Mouse (Mus musculus): ENCODE data around the gene Rsad2. TPM values are rescaled to one million over a fixed set of nuclear protein-coding genes. Genes with fewer than 3 reads are reported as not detected.
"Not testable (repeated sequence)": the region's sequence is repeated elsewhere in the genome, so short reads cannot be mapped to it uniquely, and the experiment has no call there.

Rsad2 gene
- under 1 TPM; 0.37 to 0.48 TPM for total RNA-seq (2021)
- long read RNA-seq, experiment 1 = 0 reads
- long read RNA-seq, experiment 2, partial matches to known transcripts = 0 of 1 reads
- long read RNA-seq, experiment 2, other reads (novel, unspliced or antisense) = 0 of 1 reads

DNA sequence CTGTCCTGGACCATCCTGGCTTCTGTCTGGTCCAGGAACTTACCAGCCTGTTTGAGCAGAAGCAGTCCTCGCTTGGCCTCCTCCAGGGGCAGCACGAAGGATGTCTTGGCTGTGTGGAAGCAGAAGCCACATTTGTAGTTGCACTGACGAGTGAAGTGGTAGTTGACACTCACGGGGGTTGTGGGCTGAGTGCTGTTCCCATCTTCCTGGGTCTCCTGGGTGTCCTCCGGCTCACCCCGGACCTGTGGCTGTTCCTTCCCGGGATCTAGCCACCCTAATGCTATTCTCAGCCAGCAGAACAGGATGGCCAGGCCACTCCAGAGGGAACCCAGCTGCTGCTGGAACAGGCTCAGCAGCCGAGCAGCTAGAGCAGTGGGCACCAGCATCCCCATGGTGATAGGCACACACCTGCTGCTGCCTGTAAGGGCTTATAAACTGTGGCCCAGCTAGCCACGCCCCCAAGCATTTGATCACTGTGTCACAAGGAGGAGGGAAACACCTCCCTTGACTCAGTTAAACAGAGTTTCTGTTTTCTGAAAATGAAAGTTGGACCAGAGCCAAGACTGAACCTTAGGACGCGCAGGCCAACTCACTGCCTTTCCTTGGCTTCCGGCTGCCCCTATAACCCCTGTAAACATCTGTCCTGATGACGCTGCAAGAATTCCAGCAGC, at the start of gene Rsad2:
TSS of gene Rsad2 (minus strand) at position 425 of the 671 bp plus-strand sequence.
- DNase-seq (ENCODE audit: low spot score in 2 of 2) = no peak

DNA sequence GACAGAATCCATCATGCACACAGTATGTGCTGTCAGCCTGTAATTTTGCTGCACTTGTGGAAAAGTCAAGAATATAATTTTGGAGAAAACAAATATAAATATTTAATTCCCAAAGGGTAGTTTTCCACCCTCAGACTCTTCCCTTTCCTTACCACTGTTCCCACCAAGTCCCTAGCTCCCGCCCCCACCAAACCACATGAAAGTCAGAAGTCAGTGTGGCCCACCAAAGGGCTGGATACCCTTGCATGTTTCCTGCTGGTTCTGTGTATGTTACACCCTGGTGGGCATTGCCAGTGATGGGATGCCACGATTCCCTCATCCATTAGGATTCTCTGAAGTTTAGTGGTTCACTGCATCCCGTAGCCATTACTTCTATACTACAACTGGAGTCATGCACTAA, 44.8 kb upstream of the Rsad2 start:
- DNase-seq (ENCODE audit: low spot score in 2 of 2) = no peak

DNA sequence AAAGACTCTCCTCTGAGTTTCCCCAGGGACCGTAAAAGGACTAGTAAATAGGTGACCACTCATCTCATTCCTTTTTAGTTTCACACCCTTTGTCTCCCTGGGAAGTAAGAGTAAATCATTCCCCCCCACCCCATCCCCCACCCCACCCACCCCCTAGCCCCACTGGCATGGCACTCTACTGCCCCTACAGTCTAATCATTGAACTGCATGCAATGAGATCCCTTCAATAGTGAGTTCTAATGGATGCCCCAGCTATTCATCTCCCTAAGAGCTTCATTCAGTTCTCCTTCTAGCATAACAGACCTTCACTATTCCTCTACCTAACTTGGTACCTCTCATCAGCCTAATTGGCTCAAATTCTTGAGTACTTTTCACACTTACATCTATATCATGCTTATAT, 33.7 kb upstream of the Rsad2 start:
- no peak for DNase-seq (ENCODE audit: low spot score in 2 of 2)

DNA sequence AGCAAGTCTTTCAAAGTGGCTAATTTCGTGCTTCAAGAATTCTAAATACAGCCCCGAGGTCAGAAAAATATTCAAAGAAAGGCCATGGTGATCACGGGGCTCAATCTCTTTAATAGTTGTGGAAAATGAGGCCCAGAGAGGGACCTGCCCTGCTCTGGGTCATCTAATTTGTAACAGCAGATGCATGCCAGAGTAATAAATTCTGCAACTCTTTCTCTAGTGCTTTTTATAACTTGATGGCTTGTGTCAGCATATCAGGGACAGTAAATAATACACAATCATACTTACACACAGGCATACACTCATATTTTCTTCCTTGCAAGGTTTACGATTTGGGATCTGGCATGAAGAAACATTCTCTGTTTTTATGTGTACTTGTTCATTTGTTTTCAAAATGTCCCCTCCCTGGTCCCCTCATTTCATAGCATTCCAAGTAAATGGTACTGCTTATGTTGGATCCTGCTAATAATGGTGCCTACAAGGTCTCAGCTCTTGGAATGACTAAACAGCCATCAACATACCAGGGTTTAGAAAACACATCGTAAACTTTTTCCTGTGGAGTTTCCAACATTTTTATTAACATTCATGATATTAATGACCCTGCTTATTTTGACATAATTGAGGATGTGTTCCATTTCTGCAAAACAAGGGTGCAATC, 32.5 kb upstream of the Rsad2 start:
- DNase-seq (ENCODE audit: low spot score in 2 of 2) = no peak

DNA sequence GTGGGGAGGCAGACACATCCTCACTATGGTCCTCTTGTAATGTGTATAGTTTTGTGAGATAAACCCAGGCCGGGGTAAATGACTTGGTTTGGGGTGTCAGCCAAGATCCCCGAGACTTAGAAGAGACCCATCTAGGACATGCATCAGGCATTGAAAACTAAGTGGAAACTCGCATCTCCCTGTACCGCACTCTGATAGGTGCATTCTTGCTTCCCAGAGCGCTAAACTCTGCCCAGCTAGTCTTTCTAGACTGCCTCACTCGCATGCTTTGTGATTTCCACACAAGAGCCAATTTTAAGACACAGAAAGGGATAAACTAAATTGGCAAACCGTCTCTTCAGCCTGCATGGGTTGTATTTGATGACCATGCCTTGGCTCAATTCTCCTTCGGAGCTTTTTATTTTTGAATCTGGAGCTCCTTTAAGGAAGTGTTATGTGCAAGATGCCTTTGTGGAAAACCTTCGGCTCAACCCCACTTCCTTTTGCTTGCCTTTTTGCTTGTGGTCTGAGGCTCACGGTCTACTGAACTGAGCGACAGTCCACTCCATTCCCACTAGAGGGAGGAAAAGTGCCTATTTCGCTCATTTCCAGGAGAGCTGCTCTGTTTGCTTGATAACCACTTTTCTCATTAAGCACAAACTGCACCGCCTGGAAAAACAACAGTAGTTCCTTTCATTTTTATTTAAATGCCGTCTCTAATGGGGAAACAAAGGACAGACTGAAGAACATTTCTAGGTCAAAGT, 31.8 kb upstream of the Rsad2 start:
- DNase-seq (ENCODE audit: low spot score in 2 of 2) = peak; percentile 58 to 71

DNA sequence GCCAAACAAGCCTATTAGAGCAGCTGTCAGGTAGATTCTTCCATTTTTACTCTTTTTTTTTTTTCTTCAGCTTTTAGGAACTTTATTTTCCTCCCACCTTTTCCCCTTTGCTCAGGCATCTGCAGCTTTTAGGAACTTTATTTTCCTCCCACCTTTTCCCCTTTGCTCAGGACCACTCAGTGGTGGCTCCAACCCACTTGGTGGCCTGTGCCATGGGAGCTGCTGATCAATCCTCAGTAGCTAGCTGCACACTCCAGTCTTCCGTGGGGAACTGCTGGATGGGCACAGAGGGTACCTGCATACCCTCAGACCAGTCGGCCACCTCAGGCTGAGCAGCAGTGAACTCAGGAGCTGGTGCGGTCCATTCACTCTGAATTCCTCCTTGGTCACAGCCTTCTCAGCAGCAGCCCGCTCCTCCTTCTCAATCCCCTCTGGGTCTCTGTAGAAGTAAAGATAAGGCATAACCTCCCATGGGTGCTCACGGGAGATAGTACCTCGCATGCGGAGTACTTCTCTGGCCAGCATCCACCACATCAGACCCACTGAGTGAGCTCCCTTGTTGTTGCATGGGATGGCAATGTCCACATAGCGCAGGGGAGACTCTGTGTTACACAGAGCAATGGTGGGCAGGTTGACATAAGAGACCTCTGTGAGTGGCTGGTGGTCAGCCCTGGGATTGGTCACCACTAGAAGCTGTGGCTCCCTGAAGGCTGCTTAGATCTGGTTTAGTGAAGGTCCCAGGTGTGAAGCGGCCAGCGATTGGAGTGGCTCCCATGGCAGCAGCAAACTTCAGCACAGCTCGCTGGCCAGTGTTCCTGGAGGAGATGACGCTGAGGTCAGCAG, 29.7 kb upstream of the Rsad2 start:
- not testable (repeated sequence) for DNase-seq (ENCODE audit: low spot score in 2 of 2)

GRCm38 (mm10) chr12:26478196-26479004, 22.1 kb upstream of the Rsad2 start:
- DNase-seq (ENCODE audit: low spot score in 2 of 2) = no peak

DNA sequence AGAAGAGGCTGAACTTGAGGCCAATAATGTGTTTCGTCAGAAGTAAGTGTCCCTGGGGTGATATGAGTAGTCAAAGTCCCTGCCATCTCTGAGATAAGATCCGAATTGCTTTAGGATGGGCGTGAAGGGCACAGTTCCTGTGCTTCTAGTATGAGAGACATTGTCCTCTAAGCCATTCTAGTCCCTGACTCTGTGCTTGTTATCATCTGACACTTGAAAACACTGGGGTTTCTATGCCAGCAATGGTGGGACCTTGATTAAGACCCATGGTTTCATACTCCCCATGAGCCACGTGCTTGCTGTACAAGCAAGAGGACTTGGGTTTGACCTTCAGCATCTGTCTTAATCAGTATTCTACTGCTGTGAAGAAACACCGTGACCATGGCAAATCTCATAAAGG, 20.9 kb upstream of the Rsad2 start:
- no peak for DNase-seq (ENCODE audit: low spot score in 2 of 2)

GRCm38 (mm10) chr12:26473746-26474145, 17.5 kb upstream of the Rsad2 start:
- no peak for DNase-seq (ENCODE audit: low spot score in 2 of 2)

GRCm38 (mm10) chr12:26472770-26473481, 16.7 kb upstream of the Rsad2 start:
- DNase-seq (ENCODE audit: low spot score in 2 of 2) = no peak

- DNase-seq (ENCODE audit: low spot score in 2 of 2) = no peak
Measured at GRCm38 (mm10) chr12:26471376-26471775, 15.1 kb upstream of the Rsad2 start.

DNA sequence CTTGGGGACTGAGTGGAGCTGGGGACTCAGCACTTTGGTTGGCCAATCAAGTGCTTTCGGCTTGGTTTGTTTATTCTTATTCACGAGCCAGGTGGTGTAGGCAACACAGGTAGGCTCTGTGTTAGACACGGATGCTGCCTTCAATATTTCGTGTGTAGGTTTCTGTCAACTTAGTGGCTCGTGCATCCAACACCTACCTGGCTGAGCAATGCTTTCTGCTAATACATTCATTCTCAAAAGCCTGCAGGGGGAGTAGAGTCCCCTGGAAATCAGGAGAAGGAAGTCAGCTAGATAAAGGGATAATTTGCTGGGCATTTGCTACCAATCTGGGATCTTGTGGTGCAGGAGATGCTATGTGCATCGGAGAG, 13.8 kb upstream of the Rsad2 start:
- no peak for DNase-seq (ENCODE audit: low spot score in 2 of 2)

DNA sequence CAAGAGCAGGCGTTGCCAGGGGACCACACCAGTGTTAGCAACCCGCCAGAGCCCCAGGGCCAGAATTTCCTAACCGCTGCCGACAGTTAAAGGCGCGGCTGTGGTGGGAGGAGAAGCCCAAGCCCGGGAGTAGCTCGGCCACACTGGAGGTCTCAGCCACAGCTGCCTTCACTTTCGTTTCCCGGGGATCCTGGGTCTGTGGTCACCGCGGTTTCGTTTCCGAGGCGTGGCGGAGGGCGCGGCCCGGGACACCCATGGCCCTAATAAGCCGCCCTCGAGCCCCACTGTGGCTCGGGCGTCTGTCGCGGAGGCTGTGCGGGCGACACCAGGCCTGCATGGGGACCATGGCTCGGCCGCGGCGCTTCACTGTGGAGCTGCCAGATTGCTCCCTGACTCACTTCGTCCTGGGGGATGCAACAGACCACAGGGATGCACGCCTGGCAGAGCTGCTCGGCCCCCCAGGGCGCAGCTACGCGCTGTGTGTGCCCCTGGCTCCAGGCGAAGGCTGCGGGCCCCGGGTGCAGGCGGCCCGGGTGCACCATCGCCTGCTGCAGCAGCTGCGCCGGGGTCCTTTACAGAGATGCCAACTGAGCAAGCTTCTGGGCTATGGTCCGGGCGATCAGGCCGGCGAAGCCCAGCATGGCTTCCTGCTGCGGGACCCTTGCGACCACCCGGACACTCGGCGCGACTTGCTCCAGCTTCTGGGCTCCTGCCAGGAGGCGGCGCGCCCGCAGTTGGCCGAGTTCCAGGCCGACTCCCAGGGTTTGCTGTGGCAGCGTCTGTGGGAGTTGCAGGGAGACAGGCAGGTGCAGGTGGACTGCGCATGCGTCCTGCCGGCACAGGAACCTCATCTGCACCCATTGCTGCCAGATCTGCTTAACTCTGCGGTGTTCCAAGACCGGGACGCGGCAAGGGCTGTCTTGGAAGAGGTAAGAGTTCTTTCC, 13.1 kb upstream of the Rsad2 start, which contains the start of gene Cmpk2:
TSS of gene Cmpk2 (plus strand) at position 107 of the 944 bp plus-strand sequence.
- DNase-seq (ENCODE audit: low spot score in 2 of 2) = peak; percentile 89 to 94

- no peak for DNase-seq (ENCODE audit: low spot score in 2 of 2)
Measured at GRCm38 (mm10) chr12:26465600-26465999, 9.3 kb upstream of the Rsad2 start.

DNA sequence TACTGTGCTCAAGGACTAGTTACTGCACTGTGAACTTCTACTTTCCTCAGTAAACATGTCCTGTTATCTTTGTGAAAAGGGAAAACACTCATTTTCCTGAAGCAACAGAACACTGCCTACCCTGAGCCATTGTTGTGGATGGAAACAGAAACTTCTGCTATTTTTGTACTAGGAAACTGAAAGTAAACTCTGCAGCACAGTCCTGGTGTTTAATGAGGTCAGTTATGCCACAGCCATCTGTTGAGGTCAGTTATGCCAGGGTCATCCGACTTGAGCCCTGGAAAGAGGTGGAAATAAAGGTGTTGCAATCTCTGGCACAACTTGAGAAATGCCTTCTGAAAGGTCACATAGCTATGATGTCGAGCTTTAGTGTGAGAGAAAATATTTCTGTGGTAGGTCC, 3.8 kb upstream of the Rsad2 start:
- DNase-seq (ENCODE audit: low spot score in 2 of 2) = no peak

DNA sequence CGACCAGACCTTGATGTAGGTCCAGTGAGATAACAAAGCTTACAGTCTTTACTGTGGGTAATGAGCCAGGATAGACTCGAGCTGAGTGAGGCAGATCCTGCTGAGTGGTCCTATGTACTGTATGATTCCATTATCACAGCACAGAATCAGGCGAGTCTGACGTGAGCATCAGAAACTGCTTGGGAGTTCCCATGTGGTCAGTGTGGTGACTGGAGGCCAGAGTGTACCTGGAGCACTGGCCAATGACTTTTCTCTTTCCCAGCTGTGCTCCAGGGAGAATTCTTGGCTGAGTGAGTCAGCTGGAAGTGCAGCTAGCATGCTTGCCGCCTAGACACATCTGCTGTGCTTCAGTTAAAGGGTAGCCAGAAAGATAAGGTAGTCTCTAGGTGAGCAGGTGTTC, 1.6 kb downstream of the Rsad2 start:
- no peak for DNase-seq (ENCODE audit: low spot score in 2 of 2)

- DNase-seq (ENCODE audit: low spot score in 2 of 2) = no peak
Measured at GRCm38 (mm10) chr12:26452951-26453350, 3.3 kb downstream of the Rsad2 start.

- no peak for DNase-seq (ENCODE audit: low spot score in 2 of 2)
Measured at GRCm38 (mm10) chr12:26451150-26451549, 5.1 kb downstream of the Rsad2 start.
